Mouse (Mus musculus) thymus, adult 2 months (tissue): Measurements from ENCODE around the gene Atp6v1fnb. TPM values are rescaled to one million over a fixed set of nuclear protein-coding genes. Genes with fewer than 3 reads are reported as not detected.

Source experiments
- DNase-seq: peaks from one replicate; pipeline ENCODE4 v3.0.0; 2021
- H3K27ac ChIP-seq: fragments of 200-500 bp; 2 replicates; pipeline ENCODE4 v1.5.1; 2012; ENCODE audit warnings: low read length, control low read depth; ENCODE audit not compliant: control insufficient read depth, insufficient read depth
- H3K27me3 ChIP-seq: fragments of 200-500 bp; 2 replicates; pipeline ENCODE4 v1.6.1; 2012; ENCODE audit warnings: mild to moderate bottlenecking, low read length, moderate library complexity, mixed read lengths; ENCODE audit not compliant: control insufficient read depth, insufficient read depth
- H3K36me3 ChIP-seq: fragments of 200-500 bp; 2 replicates; pipeline ENCODE4 v1.6.1; 2012; ENCODE audit warnings: mild to moderate bottlenecking, low read length, moderate library complexity; ENCODE audit not compliant: control insufficient read depth, insufficient read depth
- H3K4me1 ChIP-seq: fragments of 200-500 bp; replicated peaks from 2 replicates; pipeline ENCODE4 v1.6.1; 2012; ENCODE audit warnings: low read length; ENCODE audit not compliant: control insufficient read depth, insufficient read depth
- H3K4me3 ChIP-seq: fragments of 200-500 bp; 2 replicates; pipeline ENCODE4 v1.5.1; 2012; ENCODE audit warnings: mild to moderate bottlenecking, low read length, control low read depth, moderate library complexity; ENCODE audit not compliant: control insufficient read depth, insufficient read depth
- CTCF ChIP-seq: fragments of 200-500 bp; IDR thresholded peaks from 2 replicates; pipeline ENCODE4 v1.5.1; 2012; ENCODE audit warnings: mild to moderate bottlenecking, control low read depth, low read length, moderate library complexity, borderline replicate concordance; ENCODE audit not compliant: control insufficient read depth, poor library complexity, insufficient read depth; ENCODE audit errors: extremely low read depth
- POLR2A ChIP-seq: fragments of 200-500 bp; IDR thresholded peaks from 2 replicates; pipeline ENCODE4 v1.6.1; 2012; ENCODE audit warnings: mild to moderate bottlenecking, low read length, control low read depth, moderate library complexity; ENCODE audit not compliant: control insufficient read depth, poor library complexity, insufficient read depth; ENCODE audit errors: extremely low read depth
- WGBS: fragments of 180-500 bp; shearing (Covaris S2); methylation state at CpG from one replicate; pipeline ENCODE4 v1.1.7; 2018; 5-methylcytosine and 5-hydroxymethylcytosine counted together
- polyA plus RNA-seq: library from polyadenylated mRNA; depleted of rRNA; stranded (reverse); fragments of >200 nt; gene quantifications from 2 replicates; pipeline ENCODE4 v1.2.3, GENCODE M21; 2012

Gene Atp6v1fnb
- polyA plus RNA-seq, 1 experiment, result 0.34 TPM

GRCm38 (mm10) chr6:29435940-29436451 is 35.2 kb upstream of the Atp6v1fnb start:
- H3K27me3 ChIP-seq, result no peaks in the 10 kb centered on the region; the same call in 1 of the 2 replicates
- H3K27ac ChIP-seq, result no peak overlapping the region
- TF ChIP-seq CTCF (no peak), POLR2A (no peak)
- H3K4me1 ChIP-seq, result no peaks in the 10 kb centered on the region
- H3K36me3 ChIP-seq, result no peaks in the 10 kb centered on the region
- 78% methylated on average over 6 of the region's 6 CpGs for WGBS
- H3K4me3 ChIP-seq, result no peak overlapping the region
- DNase-seq, result no peak

GRCm38 (mm10) chr6:29436461-29436934 is 34.7 kb upstream of the Atp6v1fnb start:
- WGBS, result 32% methylated on average over 11 of the region's 11 CpGs
- no peaks in the 10 kb centered on the region for H3K4me1 ChIP-seq
- TF ChIP-seq CTCF (no peak), POLR2A (no peak)
- no peaks in the 10 kb centered on the region; the same call in 1 of the 2 replicates for H3K27me3 ChIP-seq
- no peak overlapping the region for H3K27ac ChIP-seq
- H3K36me3 ChIP-seq, result no peaks in the 10 kb centered on the region
- DNase-seq, result no peak
- no peak overlapping the region for H3K4me3 ChIP-seq

- DNase-seq, result no peak
- H3K27ac ChIP-seq, result no peak overlapping the region
- no peaks in the 10 kb centered on the region for H3K4me1 ChIP-seq
- no peaks in the 10 kb centered on the region; the same call in 1 of the 2 replicates for H3K27me3 ChIP-seq
- no peaks in the 10 kb centered on the region for H3K36me3 ChIP-seq
- 96% methylated on average over 4 of the region's 4 CpGs for WGBS
- no peak overlapping the region for H3K4me3 ChIP-seq
- TF ChIP-seq CTCF (no peak), POLR2A (no peak)
Observed at GRCm38 (mm10) chr6:29439251-29439650, 32.0 kb upstream of the Atp6v1fnb start.

DNA sequence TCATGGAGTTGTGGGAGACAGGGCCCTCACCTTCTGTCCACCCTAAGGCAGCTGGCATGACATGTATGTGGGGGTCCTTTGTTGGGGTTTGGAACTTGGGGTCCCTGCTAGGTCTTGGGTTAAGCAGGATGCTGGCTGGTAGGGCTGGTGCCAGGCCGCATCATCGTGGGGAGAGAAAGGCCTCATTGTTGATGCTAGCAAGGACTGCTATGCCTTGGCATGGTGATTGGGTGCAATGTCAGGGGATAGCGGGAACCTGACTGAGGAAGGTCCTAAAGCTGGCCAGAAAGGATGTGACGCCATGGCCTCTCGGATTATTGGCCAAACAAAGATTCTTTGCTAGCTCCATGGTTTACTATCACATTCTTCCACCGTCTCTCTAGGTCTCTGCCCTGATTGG is 31.4 kb upstream of the Atp6v1fnb start:
- WGBS, result 92% methylated on average over 6 of the region's 6 CpGs
- no peaks in the 10 kb centered on the region; the same call in 1 of the 2 replicates for H3K27me3 ChIP-seq
- DNase-seq, result no peak
- no peaks in the 10 kb centered on the region for H3K4me1 ChIP-seq
- no peak overlapping the region for H3K27ac ChIP-seq
- H3K36me3 ChIP-seq, result no peaks in the 10 kb centered on the region
- TF ChIP-seq POLR2A, result no peak
- no peak for TF ChIP-seq CTCF
- H3K4me3 ChIP-seq, result no peak overlapping the region

DNA sequence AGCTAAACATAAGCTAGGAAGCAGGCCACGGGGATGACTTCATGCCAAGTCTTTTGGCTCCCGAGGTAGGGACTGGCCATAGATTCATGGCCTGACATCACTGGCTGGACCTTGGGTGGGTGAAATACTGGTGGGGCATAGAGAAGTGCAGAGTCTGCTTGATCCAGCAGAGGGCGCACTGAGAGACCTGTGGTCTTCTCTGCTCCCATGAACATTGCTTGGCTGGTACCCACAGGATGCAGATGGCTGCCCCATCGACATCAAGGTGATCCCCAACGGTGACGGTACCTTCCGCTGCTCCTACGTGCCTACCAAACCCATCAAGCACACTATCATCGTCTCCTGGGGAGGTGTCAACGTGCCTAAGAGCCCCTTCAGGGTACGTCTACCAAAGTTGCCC is 26.5 kb upstream of the Atp6v1fnb start:
- WGBS, result 38% methylated on average over 11 of the region's 11 CpGs
- Histone ChIP-seq H3K27ac (no peak overlapping the region), H3K4me1 (no peaks in the 10 kb centered on the region), H3K27me3 (no peaks in the 10 kb centered on the region), H3K36me3 (no peaks in the 10 kb centered on the region), H3K4me3 (no peak overlapping the region)
- TF ChIP-seq POLR2A, result no peak
- peak; percentile 79; the same call in 1 of the 2 replicates for TF ChIP-seq CTCF
- DNase-seq, result peak; percentile 41

DNA sequence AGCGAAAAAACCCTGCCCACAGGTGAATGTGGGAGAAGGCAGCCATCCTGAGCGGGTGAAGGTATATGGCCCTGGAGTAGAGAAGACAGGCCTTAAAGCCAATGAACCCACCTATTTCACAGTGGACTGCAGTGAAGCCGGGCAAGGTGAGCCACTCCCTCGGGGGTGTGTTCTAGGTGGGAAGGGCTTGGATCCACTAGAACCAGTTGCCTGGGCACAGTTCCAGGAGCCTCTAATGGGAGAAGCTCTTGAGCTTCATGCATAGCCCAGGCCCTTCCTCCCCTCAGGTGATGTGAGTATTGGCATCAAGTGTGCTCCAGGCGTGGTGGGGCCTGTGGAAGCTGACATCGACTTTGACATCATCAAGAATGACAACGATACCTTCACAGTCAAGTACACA is 25.9 kb upstream of the Atp6v1fnb start:
- WGBS, result 97% methylated on average over 7 of the region's 7 CpGs
- no peak for DNase-seq
- H3K4me1 ChIP-seq, result no peaks in the 10 kb centered on the region
- H3K27ac ChIP-seq, result no peak overlapping the region
- no peak for TF ChIP-seq CTCF
- TF ChIP-seq POLR2A, result no peak
- H3K36me3 ChIP-seq, result no peaks in the 10 kb centered on the region
- H3K27me3 ChIP-seq, result no peaks in the 10 kb centered on the region
- no peak overlapping the region for H3K4me3 ChIP-seq

- Histone ChIP-seq H3K4me1 (no peaks in the 10 kb centered on the region), H3K4me3 (no peak overlapping the region), H3K27me3 (no peaks in the 10 kb centered on the region), H3K36me3 (no peaks in the 10 kb centered on the region), H3K27ac (no peak overlapping the region)
- WGBS, result 35% methylated on average over 4 of the region's 4 CpGs
- TF ChIP-seq POLR2A (no peak), CTCF (no peak)
- DNase-seq, result no peak
Observed at GRCm38 (mm10) chr6:29449858-29450257, 21.4 kb upstream of the Atp6v1fnb start.
